Mouse (Mus musculus) thymus, postnatal 0 days (tissue): ENCODE results near the gene Cyp2g1. TPM values are rescaled to one million over a fixed set of nuclear protein-coding genes. Genes with fewer than 3 reads are reported as not detected.

Source experiments
- polyA plus RNA-seq: library from polyadenylated mRNA; unstranded; fragments of >200 nt; fragmentation: Nextera tagmentation; extraction: Ambion mirVana; gene quantifications from 2 replicates; pipeline ENCODE4 v1.2.1, GENCODE M21; 2015

Cyp2g1 gene
- polyA plus RNA-seq, 1 experiment from 2014 or later: 0.18 TPM

Other genes starting within 250 kb of the Cyp2g1 start
- gene Vmn1r185, start 190.4 kb upstream of the Cyp2g1 start, polyA plus RNA-seq: not detected in 2 replicates
- not detected in 2 replicates for gene Cyp2b23, start 122.5 kb upstream of the Cyp2g1 start, polyA plus RNA-seq
- gene Cyp2b19, start 51.8 kb upstream of the Cyp2g1 start, polyA plus RNA-seq: 0.07 TPM in 1 of 2 replicates, not detected in the other
- gene Cyp2a5, start 26.4 kb downstream of the Cyp2g1 start, polyA plus RNA-seq: 2.3 and 3.0 TPM in 2 replicates
- gene Cyp2a22, start 130.5 kb downstream of the Cyp2g1 start, polyA plus RNA-seq: not detected in 2 replicates
- gene Cyp2a12, start 220.2 kb downstream of the Cyp2g1 start, polyA plus RNA-seq: not detected in 2 replicates